Mouse (Mus musculus): ENCODE results near the gene Specc1l.

DNA sequence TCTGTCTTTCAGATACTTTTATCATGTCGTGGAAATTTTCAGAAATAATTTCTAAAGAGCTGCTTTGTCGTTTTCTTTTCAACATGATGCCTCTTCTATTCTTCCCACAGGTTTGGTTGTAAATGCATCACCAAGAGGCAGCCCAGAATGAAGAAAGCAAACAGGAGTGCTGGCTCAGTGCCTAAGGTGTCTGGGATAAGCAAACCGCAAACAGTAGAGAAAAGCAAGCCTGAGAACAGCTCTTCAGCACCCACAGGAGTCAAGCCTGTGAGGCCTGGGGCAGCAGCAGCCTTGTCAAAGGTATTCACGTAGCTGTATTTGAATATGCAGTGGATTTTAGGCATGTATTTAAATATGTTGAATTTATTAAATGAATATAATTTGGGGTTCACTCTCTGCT lies 18.7 kb downstream of the Specc1l start:
- TF ChIP-seq CTCF (IDR thresholded peaks at IDR 0.05) (no peak), EP300 (IDR thresholded peaks at IDR 0.05; ENCODE audit: insufficient read depth, low read depth, low read length) (no peak)

Data from heart, adult 2 months (tissue).